Mouse (Mus musculus) MEL (cell line): ENCODE measurements around the gene Pten. TPM values are rescaled to one million over a fixed set of nuclear protein-coding genes. Genes with fewer than 3 reads are reported as not detected.

Source experiments
- DNase-seq: peaks from one replicate; pipeline ENCODE4 v3.0.0; 2011; ENCODE audit warnings: low read depth, low spot score
- H3K27ac ChIP-seq: 2 replicates; pipeline ENCODE4 v1.5.1; 2012; ENCODE audit warnings: low read depth, mild to moderate bottlenecking, control low read depth, low read length, moderate library complexity; ENCODE audit not compliant: control insufficient read depth
- H3K27me3 ChIP-seq, 2 experiments: fragments of 150-350 bp in 1 of 2; sonication (generic) in 1 of 2; 2 replicates each; pipeline ENCODE4 v1.6.1; 2012; ENCODE audit warnings: low read length in 2 of 2, mild to moderate bottlenecking in 2 of 2, improper control_type of control experiment in 1 of 2, moderate library complexity in 1 of 2; ENCODE audit not compliant: insufficient read depth in 2 of 2, control insufficient read depth in 1 of 2
- H3K36me3 ChIP-seq, 2 experiments: 2 replicates each; pipeline ENCODE4 v1.6.1; 2012 to 2014; ENCODE audit warnings: low read length in 2 of 2, improper control_type of control experiment in 1 of 2, inconsistent platforms in 1 of 2, mild to moderate bottlenecking in 1 of 2; ENCODE audit not compliant: insufficient read depth in 2 of 2, control insufficient read depth in 1 of 2
- H3K4me1 ChIP-seq, 2 experiments: fragments of 150-350 bp in 1 of 2; sonication (generic) in 1 of 2; 2 replicates each; pipeline ENCODE4 v1.6.1; 2012; ENCODE audit warnings: low read length in 2 of 2, improper control_type of control experiment in 1 of 2, mild to moderate bottlenecking in 1 of 2; ENCODE audit not compliant: insufficient read depth in 2 of 2, control insufficient read depth in 1 of 2
- H3K4me3 ChIP-seq, 2 experiments: fragments of 150-350 bp in 1 of 2; sonication (generic) in 1 of 2; 2 replicates each; pipeline ENCODE4 v1.5.1; 2012; ENCODE audit warnings: low read depth in 2 of 2, low read length in 2 of 2, mild to moderate bottlenecking in 2 of 2, moderate library complexity in 2 of 2, control low read depth in 1 of 2, improper control_type of control experiment in 1 of 2; ENCODE audit not compliant: control insufficient read depth in 1 of 2, insufficient read depth in 1 of 2
- H3K79me2 ChIP-seq: 2 replicates; pipeline ENCODE4 v1.6.1; 2012; ENCODE audit warnings: mild to moderate bottlenecking, low read length, moderate library complexity; ENCODE audit not compliant: control insufficient read depth, poor library complexity, insufficient read depth
- H3K9ac ChIP-seq: 2 replicates; pipeline ENCODE4 v1.6.1; 2012; ENCODE audit warnings: low read depth, mild to moderate bottlenecking, control low read depth, low read length, moderate library complexity; ENCODE audit not compliant: control insufficient read depth, poor library complexity, severe bottlenecking
- H3K9me3 ChIP-seq: fragments of 150-350 bp; sonication (generic); replicated peaks from 2 replicates; pipeline ENCODE4 v1.6.1; 2012; ENCODE audit warnings: mild to moderate bottlenecking, low read length, improper control_type of control experiment, moderate library complexity; ENCODE audit not compliant: insufficient read depth
- BHLHE40 ChIP-seq: IDR thresholded peaks from 2 replicates; pipeline ENCODE4 v1.6.1; 2012; ENCODE audit warnings: low read depth, mild to moderate bottlenecking, inconsistent platforms, low read length, improper control_type of control experiment, borderline replicate concordance
- CHD1 ChIP-seq: IDR thresholded peaks from 2 replicates; pipeline ENCODE4 v1.6.1; 2012; ENCODE audit warnings: low read depth, mild to moderate bottlenecking, inconsistent platforms, low read length, improper control_type of control experiment
- CHD2 ChIP-seq: IDR thresholded peaks from 2 replicates; pipeline ENCODE4 v1.6.1; 2011; ENCODE audit warnings: low read length, improper control_type of control experiment
- E2F4 ChIP-seq: IDR thresholded peaks from 2 replicates; pipeline ENCODE4 v1.6.1; 2011; ENCODE audit warnings: low read depth, low read length, improper control_type of control experiment, borderline replicate concordance
- ETS1 ChIP-seq: IDR thresholded peaks from 2 replicates; pipeline ENCODE4 v1.6.1; 2012; ENCODE audit warnings: low read depth, mild to moderate bottlenecking, inconsistent platforms, low read length, improper control_type of control experiment, moderate library complexity
- GABPA ChIP-seq: IDR thresholded peaks from 2 replicates; pipeline ENCODE4 v1.6.1; 2012; ENCODE audit warnings: low read depth, mild to moderate bottlenecking, inconsistent platforms, low read length, improper control_type of control experiment, moderate library complexity
- HCFC1 ChIP-seq: IDR thresholded peaks from 2 replicates; pipeline ENCODE4 v1.6.1; 2012; ENCODE audit warnings: low read depth, mild to moderate bottlenecking, inconsistent platforms, low read length, improper control_type of control experiment, moderate library complexity
- JUND ChIP-seq: IDR thresholded peaks from 2 replicates; pipeline ENCODE4 v1.6.1; 2011; ENCODE audit warnings: low read depth, mild to moderate bottlenecking, improper control_type of control experiment, low read length
- KAT2A ChIP-seq: conservative IDR thresholded peaks from 2 replicates; pipeline ENCODE4 v1.6.1; 2012; ENCODE audit warnings: low read depth, low read length, improper control_type of control experiment, inconsistent platforms
- MAFK ChIP-seq: IDR thresholded peaks from 2 replicates; pipeline ENCODE4 v1.6.1; 2011; ENCODE audit warnings: low read depth, mild to moderate bottlenecking, low read length, improper control_type of control experiment, borderline replicate concordance
- MAZ ChIP-seq: IDR thresholded peaks from 2 replicates; pipeline ENCODE4 v1.6.1; 2012; ENCODE audit warnings: low read depth, mild to moderate bottlenecking, inconsistent platforms, low read length, improper control_type of control experiment
- MXI1 ChIP-seq: IDR thresholded peaks from 2 replicates; pipeline ENCODE4 v1.6.1; 2011; ENCODE audit warnings: mild to moderate bottlenecking, low read depth, low read length, improper control_type of control experiment
- MYB ChIP-seq: IDR thresholded peaks from 2 replicates; pipeline ENCODE4 v1.6.1; 2011; ENCODE audit warnings: mild to moderate bottlenecking, low read depth, low read length, improper control_type of control experiment
- NELFE ChIP-seq: IDR thresholded peaks from 2 replicates; pipeline ENCODE4 v1.6.1; 2011; ENCODE audit warnings: low read depth, low read length, improper control_type of control experiment
- NRF1 ChIP-seq: IDR thresholded peaks from 2 replicates; pipeline ENCODE4 v1.6.1; 2014; ENCODE audit warnings: low read depth, mild to moderate bottlenecking, inconsistent platforms, low read length, improper control_type of control experiment, moderate library complexity; ENCODE audit not compliant: poor library complexity, insufficient read depth, severe bottlenecking
- POLR2A ChIP-seq, 2 experiments: IDR thresholded peaks; 2 replicates each; pipeline ENCODE4 v1.6.1; 2011 to 2012; ENCODE audit warnings: low read length in 2 of 2, mild to moderate bottlenecking in 2 of 2, control low read depth in 1 of 2, improper control_type of control experiment in 1 of 2, low read depth in 1 of 2, moderate library complexity in 1 of 2; ENCODE audit not compliant: control insufficient read depth in 1 of 2, insufficient read depth in 1 of 2, poor library complexity in 1 of 2
- POLR2AphosphoS2 ChIP-seq: IDR thresholded peaks from 2 replicates; pipeline ENCODE4 v1.6.1; 2011; ENCODE audit warnings: low read length, improper control_type of control experiment
- RAD21 ChIP-seq: IDR thresholded peaks from 2 replicates; pipeline ENCODE4 v1.6.1; 2011; ENCODE audit warnings: mild to moderate bottlenecking, low read depth, low read length, improper control_type of control experiment
- RCOR1 ChIP-seq: IDR thresholded peaks from 2 replicates; pipeline ENCODE4 v1.6.1; 2012; ENCODE audit warnings: low read depth, mild to moderate bottlenecking, inconsistent platforms, low read length, improper control_type of control experiment
- SIN3A ChIP-seq: IDR thresholded peaks from 2 replicates; pipeline ENCODE4 v1.6.1; 2012; ENCODE audit warnings: low read length, improper control_type of control experiment, inconsistent platforms
- TBP ChIP-seq: IDR thresholded peaks from 2 replicates; pipeline ENCODE4 v1.8.0; 2011; ENCODE audit warnings: low read depth, low read length, improper control_type of control experiment
- TCF12 ChIP-seq: IDR thresholded peaks from 2 replicates; pipeline ENCODE4 v1.6.1; 2014; ENCODE audit warnings: low read depth, mild to moderate bottlenecking, inconsistent platforms, low read length, improper control_type of control experiment, moderate library complexity
- USF1 ChIP-seq: IDR thresholded peaks from 2 replicates; pipeline ENCODE4 v1.6.1; 2014; ENCODE audit warnings: low read depth, mild to moderate bottlenecking, inconsistent platforms, low read length, improper control_type of control experiment, moderate library complexity
- USF2 ChIP-seq, 2 experiments: IDR thresholded peaks; 2 replicates each; pipeline ENCODE4 v1.6.1; 2011 to 2012; ENCODE audit warnings: improper control_type of control experiment in 2 of 2, low read length in 2 of 2, borderline replicate concordance in 1 of 2, inconsistent platforms in 1 of 2, low read depth in 1 of 2, mild to moderate bottlenecking in 1 of 2; ENCODE audit not compliant: insufficient read depth in 1 of 2
- ZMIZ1 ChIP-seq: IDR thresholded peaks from 2 replicates; pipeline ENCODE4 v1.6.1; 2012; ENCODE audit warnings: low read depth, mild to moderate bottlenecking, inconsistent platforms, low read length, improper control_type of control experiment, moderate library complexity
- polyA plus RNA-seq, 2 experiments: library from polyadenylated mRNA; stranded (reverse) in 1 of 2; unstranded in 1 of 2; fragments of >175 nt in 1 of 2; fragments of >200 nt in 1 of 2; gene quantifications; 2 replicates each; pipeline versions ENCODE4 v1.2.1 to v1.2.4; 2012; ENCODE audit warnings: low replicate concordance in 2 of 2, low read depth in 1 of 2; ENCODE audit not compliant: insufficient read length in 2 of 2, insufficient read depth in 1 of 2, missing spikeins in 1 of 2
- total RNA-seq: library from RNA; depleted of rRNA; stranded (reverse); fragments of 300-350 nt; gene quantifications from 2 replicates; pipeline ENCODE4 v1.2.3, GENCODE M21; 2012

Gene Pten
- total and polyA plus RNA-seq, 3 experiments: 22.7 to 104 (median 35.8) TPM

DNA sequence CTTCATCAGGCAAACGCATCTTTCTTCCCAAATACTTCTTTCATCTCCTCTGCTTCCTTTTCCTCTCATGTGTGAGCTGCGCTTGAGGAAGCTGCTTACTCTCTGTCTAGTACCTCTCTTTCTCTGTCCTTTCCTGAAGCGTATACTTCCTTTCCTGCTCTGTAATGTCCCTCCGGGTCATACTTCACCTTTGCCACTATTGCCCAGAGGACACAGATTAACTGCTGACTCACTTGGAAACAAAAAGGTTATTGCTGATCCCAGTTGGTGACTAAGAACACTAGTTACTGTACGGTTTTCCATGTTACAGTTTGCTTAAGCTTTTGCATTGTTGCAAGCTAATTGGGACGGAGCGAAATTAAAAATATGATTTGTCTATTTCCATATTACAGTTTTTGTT is 19.5 kb upstream of the Pten start:
- Histone ChIP-seq H3K36me3 (no peaks in the 10 kb centered on the region), H3K9ac (no peak overlapping the region), H3K4me1 (no peaks in the 10 kb centered on the region), H3K27me3 (no peaks in the 10 kb centered on the region; a peak in 1 of 4 replicates), H3K27ac (no peak overlapping the region), H3K79me2 (no peaks in the 10 kb centered on the region), H3K4me3 (no peak overlapping the region), H3K9me3 (no peaks in the 10 kb centered on the region)
- DNase-seq: no peak
- no peak for TF ChIP-seq ZMIZ1
- TF ChIP-seq MYB: no peak
- TF ChIP-seq NRF1: no peak
- no peak for TF ChIP-seq MAZ
- no peak for TF ChIP-seq KAT2A
- no peak for TF ChIP-seq ETS1
- no peak for TF ChIP-seq CHD2
- no peak for TF ChIP-seq RCOR1
- TF ChIP-seq POLR2AphosphoS2: no peak
- TF ChIP-seq TBP: no peak
- TF ChIP-seq HCFC1: no peak
- no peak for TF ChIP-seq BHLHE40
- TF ChIP-seq CHD1: no peak
- TF ChIP-seq USF1: no peak
- TF ChIP-seq E2F4: no peak

DNA sequence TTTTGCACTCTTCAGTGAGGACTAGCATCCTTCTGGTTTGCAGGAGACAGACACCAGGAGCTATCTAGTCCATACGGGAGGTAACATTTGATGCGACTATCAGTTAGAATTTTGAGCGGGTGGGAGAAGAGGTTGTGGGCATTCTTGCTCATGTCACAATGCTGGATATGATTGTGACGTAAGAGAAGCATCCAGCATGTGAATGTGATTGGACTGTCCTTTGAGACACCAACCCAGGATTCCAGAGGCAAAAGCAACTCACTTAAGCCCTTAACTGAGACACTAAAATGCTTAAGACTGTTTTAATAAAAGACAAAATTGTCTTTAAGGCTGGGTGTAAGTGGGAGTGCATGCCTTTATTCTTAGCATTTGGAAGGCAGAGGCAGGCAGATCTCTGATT is 17.6 kb upstream of the Pten start, which contains the start of gene Atad1:
TSS of gene Atad1 (minus strand) at position 101 of the 400 bp plus-strand sequence.
- H3K4me3 ChIP-seq: no peak within 1 kb of the TSS
- H3K9me3 ChIP-seq: no peaks in the 10 kb centered on the region
- no peak within 1 kb of the TSS for H3K9ac ChIP-seq
- no peak for DNase-seq
- no peaks in the 10 kb centered on the region for H3K79me2 ChIP-seq
- H3K36me3 ChIP-seq: no peaks in the 10 kb centered on the region
- no peaks in the 10 kb centered on the region for H3K4me1 ChIP-seq
- no peak for TF ChIP-seq POLR2AphosphoS2
- TF ChIP-seq NELFE: no peak
- TF ChIP-seq MAZ: no peak
- no peak for TF ChIP-seq MXI1
- no peak for TF ChIP-seq SIN3A
- no peak for TF ChIP-seq JUND
- TF ChIP-seq ZMIZ1: no peak
- no peak for TF ChIP-seq TCF12
- TF ChIP-seq RCOR1: no peak
- no peak for TF ChIP-seq POLR2A (IDR thresholded peaks at IDR 0.05; ENCODE audit: control insufficient read depth in 1 of 2, insufficient read depth in 1 of 2, low read depth in 1 of 2, low read length in 2 of 2, poor library complexity in 1 of 2)
- no peak for TF ChIP-seq RAD21
- no peak for TF ChIP-seq MAFK
- no peak for TF ChIP-seq USF2 (IDR thresholded peaks at IDR 0.05; ENCODE audit: borderline replicate concordance in 1 of 2, insufficient read depth in 1 of 2, low read depth in 1 of 2, low read length in 2 of 2)
- no peak for TF ChIP-seq GABPA
- TF ChIP-seq, all 39 proteins: peak for 0
- H3K27ac ChIP-seq: no peak within 1 kb of the TSS
- no peaks in the 10 kb centered on the region; a peak in 1 of 4 replicates for H3K27me3 ChIP-seq
